ENCODE assay signal across 8 mouse cellular contexts in the genomic region with DNA sequence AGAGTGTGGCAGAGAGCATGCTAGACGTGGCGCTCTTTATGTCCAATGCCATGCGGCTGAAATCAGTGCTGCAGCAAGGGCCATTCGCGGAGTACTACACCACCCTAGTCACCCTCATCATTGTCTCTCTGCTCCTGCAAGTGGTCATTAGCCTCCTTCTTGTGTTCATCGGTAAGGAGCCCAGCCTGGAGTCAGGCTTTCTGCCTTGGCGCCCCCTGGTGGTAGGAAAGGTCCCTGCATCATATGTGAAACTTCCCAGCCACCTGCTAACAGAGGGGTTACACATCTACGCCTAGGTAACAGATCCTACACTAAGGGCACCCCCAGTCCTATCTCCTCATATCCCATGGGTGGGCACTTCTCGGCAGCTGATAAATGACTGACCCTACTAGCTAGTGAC.
DNase-seq lines count a peak whose midpoint lies in the region; ATAC-seq lines count a peak whose summit lies in the region.

No protein-coding gene starts in this region.

- H3K36me3 ChIP-seq in kidney, embryonic 14.5 days (ENCODE audit: control insufficient read depth, insufficient read depth, low read length): no peaks in the 10 kb centered on the region
- no peaks in the 10 kb centered on the region for H3K36me3 ChIP-seq in liver, embryonic 15.5 days (replicated peaks)

- no peaks in the 10 kb centered on the region for H3K9me3 ChIP-seq in kidney, embryonic 14.5 days (ENCODE audit: control insufficient read depth, low read length)
- no peaks in the 10 kb centered on the region for H3K9me3 ChIP-seq in liver, embryonic 15.5 days (replicated peaks)

- 0 out of 2 replicates have a peak, but pooled peaks cover 4% of the 10 kb centered on the region for H3K4me1 ChIP-seq in kidney, embryonic 14.5 days (ENCODE audit: control insufficient read depth, insufficient read depth, low read length)
- peaks cover 37% of the 10 kb centered on the region for H3K4me1 ChIP-seq in liver, embryonic 15.5 days (replicated peaks)

- peak; percentile 91 to 92 for DNase-seq in B cell, adult 2 months
- DNase-seq in T-cell, adult 2 months (ENCODE audit: low spot score): peak; percentile 80
- DNase-seq in cerebellum, postnatal 25 days: peak; percentile 80 to 86
- DNase-seq in gastrocnemius, postnatal 10 days: peak; percentile 81
- peak; percentile 57 for DNase-seq in retina, adult 2 months (ENCODE audit: low read depth, low spot score)
- DNase-seq in thymus, postnatal 36 days: peak; percentile 78 to 84

- H3K9ac ChIP-seq in kidney, embryonic 14.5 days (ENCODE audit: low read depth, low read length): no peak overlapping the region
- no peak overlapping the region for H3K9ac ChIP-seq in liver, embryonic 15.5 days

- no peak overlapping the region for H3K4me3 ChIP-seq in kidney, embryonic 14.5 days (ENCODE audit: low read length)
- H3K4me3 ChIP-seq in liver, embryonic 15.5 days (replicated peaks): no peak overlapping the region

- no peak overlapping the region for H3K27ac ChIP-seq in kidney, embryonic 14.5 days (ENCODE audit: low read depth, low read length)
- H3K27ac ChIP-seq in liver, embryonic 15.5 days (replicated peaks): no peak overlapping the region

- H3K4me2 ChIP-seq in kidney, embryonic 14.5 days (replicated peaks; ENCODE audit: low read depth, low read length): no peak overlapping the region
- H3K4me2 ChIP-seq in liver, embryonic 15.5 days: no peak overlapping the region

- WGBS in kidney, embryonic 14.5 days: 37% methylated on average over 9 of the region's 9 CpGs
- WGBS in liver, embryonic 15.5 days (ENCODE audit: insufficient replicate concordance): 27% methylated on average over 9 of the region's 9 CpGs

- no peaks in the 10 kb centered on the region for H3K27me3 ChIP-seq in kidney, embryonic 14.5 days (ENCODE audit: control insufficient read depth, insufficient read depth, low read length)
- peaks cover 20% of the 10 kb centered on the region for H3K27me3 ChIP-seq in liver, embryonic 15.5 days

- peak; percentile 29; the same call in 1 of the 2 replicates for ATAC-seq in kidney, embryonic 14.5 days (ENCODE audit: low FRiP score, low TSS enrichment)
- ATAC-seq in liver, embryonic 15.5 days (ENCODE audit: insufficient read depth): peak; percentile 39; the same call in 1 of the 2 replicates
